Mouse (Mus musculus) Patski (cell line): ENCODE measurements around the gene Zim1. TPM values are rescaled to one million over a fixed set of nuclear protein-coding genes. Genes with fewer than 3 reads are reported as not detected.
A peak's percentile ranks its signal among the peaks of the same experiment; 100 is the strongest.

Experiments used
- ATAC-seq: fragments of 100-300 bp; one replicate; pipeline ENCODE4 v1.8.0; 2021
- CTCF ChIA-PET: fragments of 350-600 bp; sonication (Branson Sonifier 250); formaldehyde crosslinking; loops from one replicate; lab custom pipeline; 2022; ENCODE audit warnings: inconsistent platforms; lab: Charles Lee
- POLR2A ChIA-PET: fragments of 350-600 bp; sonication (Branson Sonifier 250); formaldehyde crosslinking; loops from one replicate; lab custom pipeline; 2022; ENCODE audit warnings: antibody characterized with exemption, inconsistent platforms; lab: Charles Lee
- DNase-seq: peaks from one replicate; pipeline ENCODE4 v3.0.0-alpha.2; 2011; ENCODE audit warnings: low read depth, low spot score
- H3K27me3 ChIP-seq: fragments of 371-371 bp; one replicate; pipeline ENCODE4 v1.5.1; 2021
- CTCF ChIP-seq: fragments of 100-300 bp; IDR thresholded peaks from one replicate; pipeline ENCODE4 v1.5.1; 2021
- in situ Hi-C: fragments of 300-500 bp; cut with MboI; formaldehyde crosslinking; loops from 3 replicates; pipeline ENCODE4 v1.11.1; 2018; ENCODE audit warnings: low pct_unique_long_range_greater_than_20kb, mixed read lengths
- polyA plus RNA-seq: library from polyadenylated mRNA; unstranded; gene quantifications from one replicate; pipeline ENCODE4 v1.2.3, GENCODE M21; 2021

Gene Zim1
- 127 TPM for polyA plus RNA-seq

DNA sequence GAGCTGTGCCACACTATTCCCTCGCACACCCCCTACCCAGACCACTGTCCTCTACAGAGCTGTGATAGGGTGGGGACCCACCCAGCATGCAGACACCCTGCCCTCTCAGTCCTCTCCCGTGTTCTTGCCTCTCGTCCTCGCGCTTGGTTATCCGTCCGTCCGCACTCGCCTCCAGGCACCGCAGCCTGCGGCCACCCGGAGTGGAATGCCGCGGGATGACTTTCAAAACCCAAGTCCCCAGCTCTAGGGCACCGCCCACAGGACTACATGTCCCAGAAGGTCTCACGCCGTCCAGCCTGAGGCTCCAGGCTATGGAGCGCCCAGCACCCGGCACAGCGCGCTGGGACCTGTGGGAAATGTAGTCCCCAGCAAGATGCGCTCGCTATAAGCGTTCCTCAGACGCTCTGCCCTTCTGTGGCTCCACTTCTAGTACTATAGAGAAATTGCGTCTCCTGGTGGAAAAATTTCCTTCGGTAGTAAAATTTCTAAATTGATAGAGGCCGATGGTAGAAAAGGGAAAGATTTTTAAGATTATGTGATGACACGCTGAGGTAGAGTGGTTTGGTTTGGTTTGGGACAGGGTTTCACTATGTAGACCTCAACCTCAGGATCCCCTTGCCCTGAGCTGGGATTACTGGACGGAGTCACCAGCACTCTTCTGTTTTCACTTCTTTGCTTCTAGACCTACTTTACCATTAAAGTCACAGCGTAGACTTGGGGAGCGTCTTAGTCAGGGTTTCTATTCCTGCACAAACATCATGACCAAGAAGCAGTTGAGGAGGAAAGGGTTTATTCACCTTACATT lies at the start of gene Zim1:
TSS of gene Zim1 (minus strand) at position 210 of the 805 bp plus-strand sequence.
- CTCF ChIA-PET: interaction anchor here (0.9 to 1.2 kb wide), 5 partner anchors 10 to 222 kb away, joined by 3 to 5 read pairs (median 3); no protein-coding TSS in a partner anchor

DNA sequence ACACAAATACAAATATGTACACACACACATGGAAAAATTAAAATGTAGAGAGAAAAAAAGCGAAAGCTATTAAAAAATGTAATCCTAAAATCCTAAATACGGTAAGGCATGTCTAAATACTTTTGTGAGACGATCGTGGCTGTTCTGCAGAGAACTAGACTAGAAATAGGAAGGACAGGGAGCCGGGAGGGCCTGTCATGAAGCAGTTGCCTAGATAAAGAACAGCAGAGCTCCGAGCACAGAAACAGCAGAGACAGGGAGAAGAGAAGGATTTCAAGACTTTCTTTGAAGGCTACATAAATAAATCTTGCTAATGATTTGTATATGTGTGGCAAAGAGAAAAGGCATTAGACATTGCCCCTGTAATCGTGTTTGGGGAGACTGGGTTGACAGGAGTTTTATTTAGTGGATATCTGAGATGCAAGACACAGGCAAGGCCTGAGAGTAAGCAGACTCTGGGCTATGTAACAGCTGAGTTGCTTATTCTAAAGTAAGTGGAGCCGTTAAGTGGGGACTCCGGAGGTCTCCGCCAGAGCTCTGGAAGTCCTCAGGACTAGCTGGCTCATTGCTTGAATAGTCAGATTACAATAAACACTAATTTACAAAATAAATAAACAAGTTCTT lies 48.1 kb upstream of the Zim1 start:
- no peak for TF ChIP-seq CTCF
- ChIA-PET CTCF (interaction anchor here (1.3 to 1.6 kb wide), 2 partner anchors 25 to 32 kb away, joined by 3 to 4 read pairs; no protein-coding TSS in a partner anchor), POLR2A (no interaction called here)
- ATAC-seq (no peak), DNase-seq (no peak)
- H3K27me3 ChIP-seq: no peaks in the 10 kb centered on the region
- in situ Hi-C loops: no loop called here

More for the DNA sequence above, at the start of gene Zim1:
- peak; percentile 46 for TF ChIP-seq CTCF
- POLR2A ChIA-PET: interaction anchor here (1.0 kb wide), 1 partner anchor 100 kb away, joined by 3 read pairs; no protein-coding TSS in a partner anchor
- H3K27me3 ChIP-seq: no peaks in the 10 kb centered on the region
- in situ Hi-C loops: loop anchor here (5.0 kb wide), 1 partner anchor 81 kb away; no protein-coding TSS in a partner anchor
- ATAC-seq (peak; percentile 97), DNase-seq (peak; percentile 64)

DNA sequence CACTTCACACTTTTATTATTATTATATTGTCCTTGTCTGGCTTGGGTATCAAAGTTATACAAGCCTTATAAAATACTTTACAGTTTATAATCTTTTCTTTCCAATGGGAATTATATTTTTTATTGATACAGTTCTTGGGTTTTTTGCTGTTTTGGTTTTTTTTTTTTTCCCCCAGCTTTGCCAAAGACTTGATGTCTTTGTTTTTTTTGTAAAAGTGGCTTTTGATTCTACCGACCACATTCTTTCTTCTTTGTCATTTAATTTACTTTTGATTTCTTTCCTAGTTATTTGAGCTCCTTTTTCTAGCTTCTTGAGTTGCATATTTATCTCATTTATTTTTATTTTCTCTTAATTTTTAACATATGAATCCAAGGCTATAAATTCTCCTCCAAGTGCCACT lies 39.8 kb upstream of the Zim1 start:
- no peak for DNase-seq
- H3K27me3 ChIP-seq: no peaks in the 10 kb centered on the region
- ChIA-PET CTCF (interaction anchor here (0.7 to 1.1 kb wide), 3 partner anchors 12 to 177 kb away, joined by 3 to 6 read pairs (median 3); no protein-coding TSS in a partner anchor), POLR2A (no interaction called here)
- ATAC-seq: no peak
- in situ Hi-C loops: no loop called here
- TF ChIP-seq CTCF: no peak

DNA sequence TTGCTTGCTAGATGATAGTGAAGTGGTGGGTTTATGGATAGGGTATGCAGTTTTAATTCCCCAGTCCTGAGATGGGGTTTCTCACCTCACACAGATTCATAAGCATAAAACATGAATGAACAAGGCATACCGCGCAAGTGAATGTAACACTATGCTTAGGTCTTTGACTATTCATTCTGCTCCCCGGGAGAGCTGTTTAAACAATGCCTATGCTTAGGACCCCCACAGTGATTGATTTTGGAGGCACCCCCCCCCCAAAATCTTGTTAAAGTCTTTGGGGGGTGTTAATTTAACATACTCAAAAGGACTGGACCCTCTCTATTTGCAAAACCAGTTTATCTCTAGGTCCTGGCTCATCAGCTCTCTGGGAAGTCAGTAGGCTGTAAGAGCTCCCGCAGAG lies 35.7 kb upstream of the Zim1 start:
- ChIA-PET POLR2A (no interaction called here), CTCF (interaction anchor here (0.8 to 2.2 kb wide), 2 partner anchors 9 to 15 kb away, joined by 4 to 6 read pairs; no protein-coding TSS in a partner anchor)
- in situ Hi-C loops: no loop called here
- DNase-seq (no peak), ATAC-seq (no peak)
- H3K27me3 ChIP-seq: no peaks in the 10 kb centered on the region
- TF ChIP-seq CTCF: no peak

DNA sequence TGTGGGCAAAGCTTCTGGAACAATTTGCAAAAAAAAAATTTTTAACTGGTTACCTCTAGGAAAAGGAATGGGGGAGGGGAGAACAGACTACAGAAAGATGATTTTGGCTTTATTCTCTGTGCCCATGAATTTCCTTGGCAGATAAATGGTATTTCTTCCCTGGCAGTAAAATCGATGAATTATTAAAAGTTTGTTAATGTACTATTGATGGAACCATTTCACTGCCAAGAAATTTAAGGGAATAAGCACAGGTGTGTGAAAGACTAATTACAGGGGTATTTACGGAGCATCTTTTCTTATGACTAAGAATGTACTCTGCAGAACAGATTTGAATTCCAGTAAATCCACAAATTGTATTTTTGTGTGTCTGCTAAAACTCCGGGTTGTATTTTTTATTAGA lies 35.1 kb upstream of the Zim1 start:
- ChIA-PET CTCF (interaction anchor here (2.2 kb wide), 1 partner anchor 16 kb away, joined by 6 read pairs; no protein-coding TSS in a partner anchor), POLR2A (no interaction called here)
- ATAC-seq (no peak), DNase-seq (no peak)
- TF ChIP-seq CTCF: no peak
- H3K27me3 ChIP-seq: no peaks in the 10 kb centered on the region
- in situ Hi-C loops: no loop called here

- ChIA-PET POLR2A (no interaction called here), CTCF (interaction anchor here (1.8 to 2.2 kb wide), 3 partner anchors 9 to 206 kb away, joined by 4 to 7 read pairs (median 6); no protein-coding TSS in a partner anchor)
- in situ Hi-C loops: no loop called here
- H3K27me3 ChIP-seq: no peaks in the 10 kb centered on the region
- DNase-seq (no peak), ATAC-seq (no peak)
- TF ChIP-seq CTCF: no peak
These were observed 34.6 kb upstream of the Zim1 start for GRCm38 (mm10) chr7:6730801-6731200.

- ChIA-PET POLR2A (no interaction called here), CTCF (interaction anchor here (1.8 to 2.2 kb wide), 3 partner anchors 9 to 206 kb away, joined by 4 to 7 read pairs (median 6); no protein-coding TSS in a partner anchor)
- TF ChIP-seq CTCF: no peak
- no peaks in the 10 kb centered on the region for H3K27me3 ChIP-seq
- ATAC-seq: peak; percentile 24
- in situ Hi-C loops: no loop called here
- peak; percentile 53 for DNase-seq
These were observed 34.0 kb upstream of the Zim1 start, which contains the start of the genes Peg3 and Usp29 for GRCm38 (mm10) chr7:6730241-6730640. Gene Peg3, minus strand, starts transcription at chr7:6730431. Gene Usp29, plus strand, starts transcription at chr7:6730578.

DNA sequence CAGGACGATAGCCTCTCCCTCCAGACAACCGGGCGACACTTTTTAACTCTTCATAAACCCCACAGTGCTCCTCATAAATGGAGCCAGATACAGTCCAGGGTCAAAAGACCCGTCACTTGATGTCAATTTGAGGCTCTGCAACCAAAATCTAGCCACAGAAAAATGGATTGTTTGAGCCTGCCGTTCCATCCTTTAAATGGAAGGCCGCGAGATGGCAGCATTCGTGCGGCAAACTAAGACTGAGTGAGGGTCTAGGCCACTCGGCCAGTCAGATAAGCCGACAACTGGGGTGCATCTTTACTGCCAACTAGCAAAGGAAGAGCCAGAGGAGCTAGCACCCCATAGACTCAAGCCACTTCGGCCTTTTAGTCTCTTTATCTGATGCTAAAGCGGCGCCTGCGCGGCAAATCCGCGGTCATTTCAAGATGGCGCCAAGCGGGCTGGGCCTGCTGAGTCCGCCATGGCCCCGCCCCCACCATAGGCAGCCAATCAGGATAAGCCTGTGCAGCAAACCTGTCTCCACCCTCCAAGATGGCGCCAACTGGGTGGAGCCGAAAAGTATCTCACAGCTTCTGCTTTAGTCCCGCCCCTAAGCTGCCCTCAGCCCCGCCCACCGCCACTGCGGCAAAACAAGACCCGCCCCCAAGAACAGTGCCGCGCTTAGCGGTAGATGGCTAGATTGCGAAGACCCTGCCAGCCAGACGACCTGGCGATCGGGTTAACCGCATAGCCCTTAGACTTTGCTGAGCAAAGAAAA lies 33.0 kb upstream of the Zim1 start:
- ChIA-PET CTCF (interaction anchor here (0.8 to 2.7 kb wide), 8 partner anchors 10 to 369 kb away, joined by 3 to 17 read pairs (median 4); no protein-coding TSS in a partner anchor), POLR2A (no interaction called here)
- peak; percentile 61 for TF ChIP-seq CTCF
- in situ Hi-C loops: loop anchor here (5.0 kb wide), 1 partner anchor 367 kb away; the partner anchor contains the start of gene Zfp78
- peak; percentile 42 for ATAC-seq
- no peaks in the 10 kb centered on the region for H3K27me3 ChIP-seq
- DNase-seq: peak; percentile 63

- TF ChIP-seq CTCF: no peak
- no peaks in the 10 kb centered on the region for H3K27me3 ChIP-seq
- peak; percentile 85 for DNase-seq
- in situ Hi-C loops: loop anchor here (5.0 kb wide), 1 partner anchor 366 kb away; the partner anchor contains the start of gene Zfp78
- peak; percentile 51 for ATAC-seq
- POLR2A ChIA-PET: interaction anchor here (1.1 kb wide), 1 partner anchor 48 kb away, joined by 3 read pairs; no protein-coding TSS in a partner anchor
- CTCF ChIA-PET: interaction anchor here (0.8 to 2.9 kb wide), 19 partner anchors 9 to 368 kb away, joined by 3 to 17 read pairs (median 4); no protein-coding TSS in a partner anchor
These were observed 32.1 kb upstream of the Zim1 start for GRCm38 (mm10) chr7:6728263-6728931.
